Mouse (Mus musculus) stomach, postnatal 0 days (tissue): ENCODE measurements at regions not wholly inside any gene's neighbourhood (a gene's known extent, or its start where the extent isn't known, plus 50 kb on each side); places are given as distances from the start of the nearest gene placed in this dataset.

Experiments
- CTCF ChIP-seq: IDR thresholded peaks from 2 replicates; pipeline ENCODE4 v1.5.1; 2016; ENCODE audit warnings: antibody characterized with exemption, low read depth, mild to moderate bottlenecking, moderate library complexity
- EP300 ChIP-seq: optimal IDR thresholded peaks from 2 replicates; pipeline ENCODE3; 2016; ENCODE audit warnings: antibody characterized with exemption

DNA sequence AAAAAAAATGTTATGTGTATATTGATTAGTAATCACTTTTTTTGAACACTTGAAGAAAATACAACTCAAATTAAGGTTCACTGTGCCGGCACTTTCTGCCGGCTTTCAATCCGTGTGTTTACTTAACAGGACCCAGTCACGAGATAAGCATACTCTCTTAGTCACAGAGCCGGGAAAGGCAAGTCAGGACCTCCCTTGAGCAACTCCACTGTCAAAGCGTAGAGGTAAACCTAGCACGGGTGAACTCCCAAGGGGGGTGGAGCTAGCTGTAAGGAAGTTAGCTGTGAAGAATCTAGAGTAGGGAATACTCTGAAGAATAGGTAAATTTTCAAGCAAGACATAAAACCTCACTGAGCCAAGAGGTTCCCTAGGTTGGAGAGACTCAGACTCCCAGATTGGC, 164.0 kb upstream of the Lnx1 start:
- TF ChIP-seq CTCF (no peak), EP300 (no peak)
